Mouse (Mus musculus): Measurements from ENCODE around the gene Ampd1.
"Not testable (repeated sequence)": the region's sequence is repeated elsewhere in the genome, so short reads cannot be mapped to it uniquely, and the experiment has no call there.

Gene Ampd1

DNA sequence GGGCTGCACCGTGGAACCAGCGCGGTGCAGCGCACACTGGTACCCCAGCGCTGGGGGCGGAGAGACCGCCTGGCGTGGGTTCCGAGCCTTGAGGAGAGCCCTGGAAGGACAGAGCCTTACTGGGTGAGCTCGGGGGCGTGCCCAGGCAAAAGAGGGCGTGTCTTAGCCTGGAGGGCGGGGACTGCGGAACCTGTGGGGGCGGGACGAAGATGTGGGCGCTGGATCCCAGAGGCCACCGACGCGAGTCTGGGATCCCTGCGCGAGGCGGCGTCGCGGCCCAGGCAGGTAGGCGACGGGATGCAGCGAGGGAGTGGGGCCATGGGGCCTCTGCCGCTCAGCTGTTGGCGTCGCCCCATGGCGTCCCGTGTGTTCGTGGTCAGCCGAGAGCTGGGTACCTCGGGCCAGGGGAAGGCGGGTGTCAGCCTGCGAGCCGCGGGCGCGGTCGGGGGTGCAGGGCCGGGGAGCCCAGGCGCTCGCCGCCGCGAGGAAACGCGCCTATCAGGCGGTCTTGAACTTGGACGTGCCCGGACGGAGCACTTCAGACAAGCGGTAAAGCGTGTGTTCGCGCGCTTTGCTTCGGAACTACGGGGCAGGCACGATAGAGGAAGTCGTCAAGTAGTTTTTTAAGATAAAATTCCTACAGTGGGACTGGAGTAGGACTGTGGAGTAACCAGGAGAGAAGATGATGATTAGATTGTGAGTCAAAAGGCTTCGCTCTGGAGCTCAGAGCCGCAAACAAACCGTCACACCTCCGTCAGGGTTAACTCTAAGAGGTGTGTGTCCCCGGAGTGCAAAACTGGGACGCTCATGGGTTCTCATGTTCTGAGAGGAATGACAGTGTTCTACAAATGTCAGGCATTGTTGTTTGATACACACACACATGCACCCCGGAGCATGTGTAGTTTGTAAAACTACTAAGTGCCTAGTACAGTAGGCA, 28.9 kb downstream of the Ampd1 start, which contains the start of gene Dennd2c:
TSS of gene Dennd2c (plus strand) at position 151 of the 937 bp plus-strand sequence.
- peak; percentile 84 for DNase-seq (ENCODE audit: low read depth, low spot score)

DNA sequence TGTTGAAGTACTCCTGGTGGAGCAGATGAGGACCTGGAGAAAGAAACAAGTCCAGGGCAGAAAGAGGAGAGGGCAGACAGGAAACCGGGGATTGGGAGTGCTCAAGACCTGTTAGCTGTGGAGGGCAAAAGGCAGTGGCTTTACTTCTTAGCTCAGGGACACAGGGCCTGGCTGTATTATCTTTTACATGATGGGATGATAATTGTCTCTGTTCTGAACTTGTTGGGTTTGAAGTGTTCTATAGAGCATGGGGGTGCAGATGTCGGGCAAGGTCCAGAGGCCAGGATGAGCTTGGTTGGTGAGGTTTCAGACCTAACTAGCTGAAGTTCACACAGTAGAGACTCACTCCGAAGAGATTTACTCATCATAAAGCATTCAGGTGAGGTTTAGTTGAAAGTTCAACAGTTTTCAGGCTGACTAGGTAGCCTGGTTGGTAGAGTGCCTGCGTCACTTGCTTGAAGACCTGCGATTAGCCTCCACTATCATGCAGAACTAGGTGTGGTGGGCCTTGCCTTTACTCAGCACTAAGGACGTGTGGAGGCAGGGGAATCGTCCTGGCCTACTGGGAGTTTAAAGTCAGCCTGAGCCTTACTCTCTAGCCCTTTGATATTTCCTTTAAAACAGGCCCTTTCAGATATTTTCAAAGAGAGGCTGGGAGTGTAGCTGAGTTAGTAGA, 33.9 kb downstream of the Ampd1 start:
- no peak for DNase-seq (ENCODE audit: low read depth, low spot score)

DNA sequence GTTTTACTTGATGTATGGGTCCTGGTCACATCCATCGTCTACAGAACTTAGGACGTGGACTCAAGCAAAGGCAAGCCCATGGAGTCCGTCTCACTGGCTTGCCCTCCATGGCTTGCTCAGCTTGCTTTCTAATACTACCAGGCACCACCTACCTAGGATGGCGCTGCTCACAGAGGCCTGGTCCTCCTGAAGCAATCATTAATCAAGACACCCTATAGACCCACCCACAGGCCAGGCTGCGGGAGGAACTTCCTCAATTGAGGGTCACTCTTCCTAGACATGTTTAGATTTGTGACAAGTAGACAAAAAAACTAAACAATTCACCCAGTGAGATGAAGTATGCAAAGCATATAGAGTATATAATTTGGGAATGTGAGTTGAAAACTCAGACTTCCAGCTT, 38.4 kb downstream of the Ampd1 start:
- DNase-seq (ENCODE audit: low read depth, low spot score), result no peak

DNA sequence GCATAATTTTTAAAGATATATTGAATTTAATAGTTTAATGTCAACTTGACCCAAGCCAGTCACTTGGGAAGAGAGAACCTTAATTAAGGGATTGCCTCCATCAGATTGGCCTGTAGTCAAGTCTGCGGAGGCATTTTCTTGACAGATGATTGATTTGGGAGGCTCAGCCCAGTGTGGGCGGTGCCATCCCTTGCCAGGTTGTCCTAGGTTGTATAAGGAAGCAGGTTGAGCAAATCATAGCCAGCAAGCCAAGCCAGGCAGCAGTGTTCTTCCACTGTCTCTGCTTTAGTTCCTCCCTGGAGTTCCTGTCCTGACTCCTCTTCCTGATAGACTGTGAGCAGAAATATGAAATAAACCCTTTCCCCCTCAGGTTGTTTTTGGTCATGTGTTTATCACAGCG, 49.8 kb downstream of the Ampd1 start:
- DNase-seq (ENCODE audit: low read depth, low spot score), result no peak

DNA sequence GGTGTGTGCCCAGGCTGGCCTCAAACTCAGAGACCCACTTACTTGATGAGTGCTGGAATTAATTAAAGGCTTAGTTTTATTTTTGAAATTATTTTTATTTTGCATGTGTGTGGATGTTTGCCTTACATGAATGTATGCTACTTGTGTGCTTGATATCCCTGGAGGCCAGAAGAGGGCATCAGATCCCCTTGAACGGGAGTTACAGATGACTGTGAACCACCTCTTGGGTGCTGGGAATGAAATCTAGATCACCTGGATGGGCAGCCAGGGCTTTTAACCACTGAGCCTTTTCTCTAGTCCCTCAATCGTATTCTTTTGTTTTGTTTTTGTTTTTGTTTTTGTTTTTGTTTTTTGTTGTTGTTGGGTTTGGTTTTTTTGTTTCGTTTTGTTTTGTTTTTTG, 52.3 kb downstream of the Ampd1 start:
- no peak for DNase-seq (ENCODE audit: low read depth, low spot score)

DNA sequence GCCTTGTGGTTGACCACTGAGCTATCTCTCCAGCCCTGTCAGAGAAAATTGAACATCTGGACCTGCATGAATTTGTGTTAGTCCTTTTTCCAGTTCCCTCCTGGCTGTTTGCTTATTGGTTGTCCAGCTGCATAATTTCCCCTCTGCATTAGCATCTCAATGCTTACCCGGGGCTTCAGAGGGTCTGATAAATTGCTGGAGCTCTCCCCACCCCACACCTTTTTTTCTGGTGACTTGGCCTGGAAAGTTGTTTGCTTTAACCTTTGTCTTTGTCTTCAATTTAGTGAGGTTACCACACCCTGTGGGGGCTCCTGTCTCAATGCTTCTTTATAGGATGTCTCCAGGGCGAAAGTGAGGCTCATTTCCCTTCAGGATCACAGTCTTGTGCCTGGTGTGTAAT, 53.4 kb downstream of the Ampd1 start:
- DNase-seq (ENCODE audit: low read depth, low spot score), result no peak

DNA sequence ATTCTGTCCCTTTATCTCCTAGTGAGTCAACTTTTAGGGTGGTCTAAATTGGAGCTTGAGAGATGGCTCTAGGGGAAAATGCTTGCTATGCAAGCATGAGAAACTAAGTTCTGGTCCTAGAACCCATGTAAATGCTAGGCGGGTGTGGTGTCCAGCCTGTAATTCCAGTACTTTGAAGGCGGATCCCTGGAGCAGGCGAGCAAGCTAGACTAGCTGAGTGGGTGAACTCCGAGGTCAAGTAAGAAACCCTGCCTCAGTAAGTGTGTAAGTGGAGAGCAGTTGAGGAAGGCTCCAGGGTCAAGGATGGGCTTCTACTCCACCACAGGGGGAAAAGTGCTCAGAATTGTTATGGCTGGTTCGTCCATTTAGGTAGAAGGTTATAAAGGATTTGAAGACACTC, 53.9 kb downstream of the Ampd1 start:
- DNase-seq (ENCODE audit: low read depth, low spot score), result no peak

DNA sequence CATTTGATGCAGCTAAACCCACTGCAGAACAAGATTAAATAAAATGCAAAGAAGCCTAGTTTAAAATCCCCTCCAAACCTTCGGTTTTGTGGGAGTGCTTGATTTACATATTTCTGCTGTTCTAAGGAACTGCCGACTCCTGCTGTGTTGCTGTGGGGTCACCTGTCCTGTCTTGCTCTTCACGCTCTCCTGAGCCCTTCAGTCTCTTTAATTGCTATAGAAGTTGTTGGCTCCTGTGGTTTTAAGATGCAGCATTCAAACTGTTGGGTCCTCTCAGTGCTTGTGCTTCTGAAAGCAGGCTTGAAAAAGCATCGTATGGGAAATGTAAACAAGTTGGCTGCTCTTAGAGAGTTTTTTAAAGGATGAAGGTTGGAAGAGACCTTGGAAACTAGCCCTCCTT, 54.4 kb downstream of the Ampd1 start:
- no peak for DNase-seq (ENCODE audit: low read depth, low spot score)

DNA sequence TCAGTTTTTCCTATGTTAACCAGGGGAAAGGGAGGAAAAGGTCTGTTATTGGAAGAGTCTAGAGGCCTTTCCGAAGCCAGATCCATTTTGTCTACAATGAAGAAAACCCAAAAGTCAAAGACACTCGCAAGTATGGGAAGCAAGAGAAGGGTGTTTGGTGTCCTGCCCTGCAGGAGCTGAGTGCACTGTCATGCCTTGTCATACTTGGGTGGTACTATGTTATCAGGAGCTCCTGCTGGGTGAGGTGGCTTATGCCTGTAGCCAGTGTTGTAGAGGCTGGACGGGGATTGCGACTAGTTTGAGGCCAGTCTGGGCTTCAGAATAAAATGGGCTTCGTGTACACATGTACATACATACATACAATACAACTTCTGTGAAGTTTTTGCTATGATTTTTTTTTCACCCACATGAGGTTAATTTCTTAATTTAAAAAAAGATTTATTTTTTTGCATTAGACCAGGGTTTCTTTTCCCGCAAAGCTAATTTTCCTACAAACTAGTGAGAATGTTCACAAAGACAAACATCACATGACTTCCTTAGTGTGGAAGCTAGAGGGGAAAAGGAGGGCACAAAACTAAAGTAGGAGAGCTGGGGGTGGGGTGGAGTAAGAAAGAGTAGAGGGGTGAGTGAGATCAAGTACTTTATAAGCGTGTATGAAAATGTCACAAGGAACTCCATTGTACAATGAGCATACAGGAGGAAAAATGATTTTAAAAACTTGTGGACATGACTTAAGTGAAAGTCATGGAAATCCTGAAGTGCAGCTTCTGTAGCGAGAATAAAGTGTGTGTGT, 55.7 kb downstream of the Ampd1 start:
- no peak for DNase-seq (ENCODE audit: low read depth, low spot score)

DNA sequence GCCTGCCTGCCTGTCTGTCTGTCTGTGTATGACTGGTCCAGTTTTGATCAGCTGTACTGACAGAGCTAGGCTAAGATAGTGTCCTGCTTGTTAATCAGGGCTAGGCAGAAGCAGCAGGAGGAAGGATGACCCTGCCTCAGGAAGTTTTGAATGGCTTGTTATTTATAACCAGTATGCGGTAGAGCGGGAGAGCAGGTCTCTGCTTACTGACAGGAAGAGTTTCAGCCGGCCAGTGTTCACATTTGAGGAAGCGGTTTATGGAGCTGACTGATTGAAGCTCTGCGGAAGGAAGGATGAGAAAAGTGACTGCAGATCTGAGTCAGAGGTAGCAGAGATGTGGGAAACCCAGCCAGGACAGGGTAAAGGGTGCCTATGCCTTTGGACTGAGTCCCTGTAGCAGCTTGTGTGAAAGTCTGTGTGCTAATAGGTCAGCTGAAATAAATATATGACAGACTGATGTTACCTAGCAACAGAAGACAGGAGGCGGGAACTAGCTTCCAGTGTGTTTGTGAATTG, 56.5 kb downstream of the Ampd1 start:
- DNase-seq (ENCODE audit: low read depth, low spot score), result no peak

DNA sequence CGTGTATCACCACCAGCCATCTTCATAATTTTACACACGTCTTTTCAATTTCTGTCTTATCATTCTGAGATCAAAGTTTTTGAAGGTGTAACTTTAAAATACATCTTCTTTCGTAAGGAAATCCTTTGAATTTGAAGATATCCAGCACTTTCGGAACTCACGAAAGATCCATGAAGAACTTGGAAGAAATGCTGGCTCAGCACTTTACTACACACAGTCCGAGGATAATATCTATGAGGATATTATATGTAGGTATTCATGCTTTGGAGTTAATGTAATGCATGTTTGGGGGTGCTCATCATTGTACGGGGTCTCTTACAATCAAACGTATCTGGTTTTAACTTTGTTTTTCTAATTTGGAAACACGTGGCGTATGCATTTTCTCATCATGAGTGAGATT, 59.3 kb downstream of the Ampd1 start:
- DNase-seq (ENCODE audit: low read depth, low spot score), result no peak

DNA sequence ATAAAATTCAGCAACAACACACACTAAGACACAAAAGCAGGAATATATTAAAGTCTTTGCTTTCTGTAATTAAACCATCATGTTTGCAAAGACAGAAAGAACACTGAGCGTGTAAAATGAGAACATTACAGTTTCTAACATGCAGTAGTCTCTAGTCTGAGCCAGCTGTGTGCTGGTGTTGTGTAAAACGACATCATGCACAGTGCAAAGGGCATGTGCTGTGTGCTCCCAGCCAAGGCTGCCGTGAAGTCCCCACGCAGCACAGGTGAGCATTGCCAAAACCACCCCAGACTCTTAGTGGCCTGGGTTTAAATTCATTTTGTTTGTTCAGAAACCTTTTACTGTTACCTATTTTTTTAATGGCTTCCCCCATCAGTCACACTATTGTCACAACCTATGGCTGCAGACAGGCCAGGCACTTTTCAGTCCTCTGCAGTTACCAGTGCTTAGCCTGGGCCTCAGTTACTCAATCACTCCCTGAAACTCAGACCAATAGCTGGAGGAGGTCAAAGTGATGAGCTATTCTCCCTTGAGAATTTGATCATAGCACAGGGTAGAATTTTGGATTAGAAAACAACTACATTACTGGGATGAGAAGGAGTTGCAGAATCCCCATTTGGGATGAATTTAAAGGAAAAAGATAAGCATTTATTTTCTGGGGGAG, 62.7 kb downstream of the Ampd1 start:
- DNase-seq (ENCODE audit: low read depth, low spot score), result no peak

DNA sequence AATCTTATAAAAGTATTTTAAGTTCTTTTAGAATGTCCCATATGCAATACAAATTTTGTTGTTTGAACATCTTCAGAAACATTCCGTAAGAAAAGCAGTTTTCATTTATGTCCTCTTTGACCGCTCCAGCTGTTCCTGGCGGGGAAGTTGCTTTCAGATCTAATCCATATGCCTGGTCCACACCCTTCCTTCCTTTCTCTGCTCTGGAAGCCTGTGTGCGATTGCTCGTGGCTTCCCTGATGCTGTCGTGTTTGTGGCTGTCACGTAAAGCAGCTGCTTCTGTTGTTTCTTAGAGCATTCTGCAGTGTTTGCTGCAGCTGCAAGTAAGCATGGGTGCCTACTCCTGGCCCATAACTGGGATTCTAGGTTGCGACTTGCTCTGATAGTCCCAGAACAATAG, 65.2 kb downstream of the Ampd1 start:
- no peak for DNase-seq (ENCODE audit: low read depth, low spot score)

DNA sequence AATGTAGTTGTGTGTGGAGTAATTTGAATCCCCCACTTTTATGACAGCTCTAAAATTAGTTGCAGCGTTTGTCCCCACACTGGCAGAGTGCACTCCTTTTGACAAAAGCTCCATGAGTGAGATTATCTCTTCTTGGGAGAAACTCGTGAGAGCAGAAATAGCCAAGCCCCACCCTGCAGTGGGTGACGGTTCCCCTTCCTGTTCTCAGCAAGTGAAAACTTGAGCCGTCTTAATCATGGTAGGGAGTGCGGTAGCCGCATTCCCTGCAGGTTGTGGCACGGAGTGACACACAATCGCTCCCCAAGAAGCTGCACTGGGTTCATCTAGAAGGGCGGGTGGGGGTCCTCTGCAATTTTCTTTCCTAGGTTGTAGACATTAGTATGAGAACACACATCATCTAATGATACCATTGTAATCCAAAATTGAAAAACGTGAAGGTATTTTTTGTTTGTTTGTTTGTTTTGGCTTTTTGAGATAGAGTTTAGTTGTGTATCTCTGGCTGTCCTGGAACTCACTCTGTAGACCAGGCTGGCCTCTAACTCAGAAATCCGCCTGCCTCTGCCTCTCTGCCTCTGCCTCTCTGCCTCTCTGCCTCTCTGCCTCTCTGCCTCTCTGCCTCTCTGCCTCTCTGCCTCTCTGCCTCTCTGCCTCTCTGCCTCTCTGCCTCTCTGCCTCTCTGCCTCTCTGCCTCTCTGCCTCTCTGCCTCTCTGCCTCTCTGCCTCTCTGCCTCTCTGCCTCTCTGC, 66.5 kb downstream of the Ampd1 start:
- DNase-seq (ENCODE audit: low read depth, low spot score), result not testable (repeated sequence)

DNA sequence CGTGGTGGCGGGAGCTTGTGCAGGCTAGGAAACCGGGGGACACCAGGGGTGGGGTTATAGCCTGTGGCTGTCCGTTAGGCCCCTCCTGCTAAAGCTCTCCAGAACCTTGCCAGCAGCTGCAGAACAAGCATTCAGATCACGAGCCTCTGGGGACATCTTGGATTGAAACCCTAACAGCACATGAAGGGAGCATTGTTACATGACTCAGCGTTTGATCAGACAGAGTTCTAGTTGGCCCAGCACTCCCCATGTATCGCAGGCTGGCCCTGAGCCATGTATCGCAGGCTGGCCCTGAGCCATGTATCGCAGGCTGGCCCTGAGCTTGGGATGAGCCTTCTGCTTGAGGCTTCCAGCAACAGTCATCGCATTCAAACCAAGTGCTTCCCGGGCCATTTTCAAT, 67.5 kb downstream of the Ampd1 start:
- no peak for DNase-seq (ENCODE audit: low read depth, low spot score)

DNA sequence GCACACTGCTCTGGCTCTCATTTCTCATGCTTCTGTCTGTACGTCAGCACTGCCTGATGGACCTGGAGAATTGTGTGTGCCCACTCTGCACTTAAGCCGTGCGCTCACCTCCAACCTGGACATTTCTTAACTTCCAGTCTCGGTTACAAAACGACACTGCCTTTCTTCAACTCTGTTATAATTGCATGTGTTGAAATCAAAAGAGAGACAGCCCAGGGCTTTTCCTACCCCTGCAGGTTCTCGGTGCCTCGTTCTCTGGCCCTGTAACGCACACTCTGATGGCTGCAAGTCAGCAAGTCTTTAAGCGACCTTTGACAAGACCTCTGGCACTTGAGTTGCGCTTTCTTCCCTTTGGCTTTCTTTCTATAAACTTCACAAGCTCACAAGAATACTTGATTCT, 68.6 kb downstream of the Ampd1 start:
- DNase-seq (ENCODE audit: low read depth, low spot score), result no peak

DNA sequence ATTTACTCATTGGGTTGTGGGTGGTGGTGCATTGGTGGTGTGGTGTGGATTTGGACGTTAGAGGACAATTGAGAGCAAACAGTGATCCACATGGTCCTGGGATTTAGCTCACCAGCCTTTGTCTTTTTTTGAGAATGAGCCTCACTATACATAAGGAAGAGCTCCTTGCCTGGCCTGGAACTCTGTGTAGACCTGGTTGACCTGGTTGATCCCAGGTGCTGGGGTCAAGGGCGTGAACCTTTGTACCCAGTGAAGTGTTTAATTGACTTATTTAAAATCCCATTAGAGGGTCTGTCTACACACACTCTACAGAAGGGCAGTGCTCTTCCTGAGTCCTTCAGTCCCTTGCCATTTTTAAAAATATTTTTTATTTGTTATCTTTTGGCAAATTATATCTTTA, 71.5 kb downstream of the Ampd1 start:
- DNase-seq (ENCODE audit: low read depth, low spot score), result no peak

DNA sequence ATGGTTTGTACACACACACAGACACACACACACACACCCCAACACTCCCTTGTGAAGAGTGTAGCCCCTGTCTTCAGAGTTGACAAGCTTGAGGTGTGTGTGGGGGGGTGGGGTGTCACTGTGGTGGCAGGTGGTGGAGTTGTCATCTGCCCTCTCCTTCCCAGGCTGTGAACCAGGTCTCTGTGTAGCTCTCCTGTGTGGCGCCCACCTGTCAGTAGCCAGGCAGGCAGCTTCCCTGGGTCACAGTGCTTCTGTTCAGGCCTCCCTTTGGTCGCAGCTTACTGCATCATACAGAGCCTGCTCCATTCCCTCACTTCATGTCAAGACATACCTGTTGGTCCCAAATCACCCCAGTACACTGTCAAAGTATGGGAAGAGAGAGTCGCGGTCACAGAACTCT, 72.0 kb downstream of the Ampd1 start:
- DNase-seq (ENCODE audit: low read depth, low spot score), result no peak

DNA sequence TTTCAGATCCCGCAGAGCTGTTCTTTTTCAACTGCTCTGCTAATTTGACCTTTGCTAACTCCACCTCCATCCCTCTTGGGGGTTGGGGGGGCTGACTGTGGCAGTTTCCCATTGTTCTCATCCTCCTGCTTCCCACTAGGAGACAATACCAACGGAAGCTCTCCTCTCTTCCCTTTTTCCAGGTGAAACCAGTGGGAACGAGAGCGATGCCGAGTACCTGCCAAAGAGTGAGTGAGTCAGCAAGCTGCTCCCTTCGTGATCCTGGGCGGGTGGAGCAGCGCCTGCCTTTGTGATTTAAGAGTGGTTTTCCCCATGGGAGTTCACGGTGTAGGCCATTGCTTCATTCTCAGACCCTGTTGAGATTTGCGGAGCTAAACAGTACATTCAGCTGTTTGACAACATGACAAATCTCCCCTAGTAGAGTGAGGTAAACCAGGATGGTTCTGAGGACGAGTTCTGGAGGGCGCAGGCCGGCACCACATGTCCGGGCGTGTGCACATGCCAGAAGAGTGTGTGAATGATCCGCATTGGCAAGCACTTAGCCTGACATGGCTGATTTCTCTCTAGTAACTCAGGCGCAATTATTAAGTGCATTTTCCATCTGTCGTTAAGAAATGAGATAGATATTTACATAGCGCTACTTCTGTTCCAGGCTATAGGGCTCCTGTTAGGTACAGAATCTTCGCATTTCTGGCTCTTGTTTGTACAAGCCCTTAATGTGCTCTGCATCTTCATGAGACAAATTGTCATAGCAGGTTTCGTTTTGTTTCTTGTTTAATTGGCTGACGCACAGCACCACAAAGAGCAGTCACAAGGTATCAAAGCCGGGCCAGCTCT, 72.7 kb downstream of the Ampd1 start:
- no peak for DNase-seq (ENCODE audit: low read depth, low spot score)

DNA sequence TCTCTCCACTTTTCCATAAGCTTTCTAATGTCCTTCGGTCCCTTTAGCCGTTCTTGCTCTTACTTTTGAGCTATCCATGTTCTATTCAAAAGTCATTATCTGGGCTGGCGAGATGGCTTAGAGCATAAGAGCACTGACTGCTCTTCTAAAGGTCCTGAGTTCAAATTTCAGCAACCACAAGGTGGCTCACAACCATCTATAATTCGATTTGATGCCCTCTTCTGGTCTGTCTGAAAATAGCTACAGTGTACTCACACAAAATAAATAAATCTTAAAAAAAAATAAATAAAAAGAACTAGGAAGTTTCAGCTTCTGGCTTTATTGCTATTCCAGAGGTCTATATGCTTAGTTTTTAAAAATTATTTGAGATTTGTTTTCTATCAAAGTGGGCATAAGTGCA, 74.0 kb downstream of the Ampd1 start:
- DNase-seq (ENCODE audit: low read depth, low spot score), result no peak
